Mouse (Mus musculus) CD8-positive naive resting alpha-beta T cell, adult 2 months (primary cell): ENCODE measurements around the gene Ppp2r1a.
A peak's percentile ranks its signal among the peaks of the same experiment; 100 is the strongest.

Experiments
- DNase-seq, 2 experiments: peaks; one replicate each; pipeline ENCODE4 v3.0.0; 2022; ENCODE audit warnings: low read depth in 2 of 2, low spot score in 2 of 2

Gene Ppp2r1a

GRCm38 (mm10) chr17:20944985-20945891, at the start of gene Ppp2r1a:
Ppp2r1a (plus strand) TSS chr17:20945311.
- DNase-seq: peak; percentile 99

GRCm38 (mm10) chr17:20904991-20905390, 40.1 kb upstream of the Ppp2r1a start, which contains the start of gene Vmn1r231:
Vmn1r231 (minus strand) TSS chr17:20905091.
- no peak for DNase-seq

GRCm38 (mm10) chr17:20919614-20920013, 25.5 kb upstream of the Ppp2r1a start, which contains the start of gene Vmn1r232:
Vmn1r232 (minus strand) TSS chr17:20919714.
- DNase-seq: no peak

GRCm38 (mm10) chr17:20944226-20944625, 885 bp upstream of the Ppp2r1a start:
- no peak for DNase-seq

DNA sequence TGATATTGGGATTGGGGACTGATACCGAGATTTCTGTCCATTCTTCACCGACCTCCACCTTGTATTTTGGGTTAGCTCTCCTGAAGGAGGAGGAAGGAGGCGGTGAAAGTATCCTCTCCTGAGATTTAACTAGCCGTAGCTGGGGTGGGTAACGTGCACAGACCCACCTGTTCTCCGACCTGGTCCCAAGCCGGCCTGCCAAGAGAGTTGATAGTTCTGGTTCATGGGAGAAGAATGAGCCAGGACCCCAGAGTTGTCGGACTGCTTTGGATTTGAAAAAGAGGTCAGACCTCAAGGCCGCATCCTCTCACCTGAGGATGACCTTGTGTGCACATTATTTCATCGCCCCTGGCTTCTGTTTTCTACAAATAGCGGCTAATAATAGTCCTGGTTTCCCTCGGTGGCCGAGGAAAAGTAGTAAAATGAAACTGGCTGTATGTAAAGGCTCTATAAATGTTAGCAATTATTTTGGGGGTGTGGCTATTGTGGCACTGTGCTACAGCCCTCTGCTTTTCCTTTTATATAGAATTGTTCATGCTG, 985 bp downstream of the Ppp2r1a start:
- DNase-seq: no peak

DNA sequence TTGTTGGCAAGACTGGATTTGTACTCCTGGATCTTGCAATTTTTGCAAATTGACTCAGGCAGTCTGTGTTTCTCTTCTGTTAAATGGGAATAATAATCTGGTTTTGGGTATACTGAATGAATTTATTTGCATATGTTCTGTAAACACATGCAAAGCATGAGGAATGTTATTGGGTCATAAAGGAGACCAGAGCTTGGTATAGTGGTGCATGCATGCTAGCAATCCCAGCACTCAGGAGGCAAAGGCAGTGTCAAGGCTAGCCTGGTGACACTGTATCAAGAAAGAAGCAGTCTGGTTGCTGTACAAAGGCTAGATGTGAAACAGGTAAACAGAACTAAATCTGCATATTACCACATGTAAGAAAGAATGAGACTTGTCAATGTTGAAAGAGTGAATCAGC, 1.5 kb downstream of the Ppp2r1a start:
- no peak for DNase-seq

DNA sequence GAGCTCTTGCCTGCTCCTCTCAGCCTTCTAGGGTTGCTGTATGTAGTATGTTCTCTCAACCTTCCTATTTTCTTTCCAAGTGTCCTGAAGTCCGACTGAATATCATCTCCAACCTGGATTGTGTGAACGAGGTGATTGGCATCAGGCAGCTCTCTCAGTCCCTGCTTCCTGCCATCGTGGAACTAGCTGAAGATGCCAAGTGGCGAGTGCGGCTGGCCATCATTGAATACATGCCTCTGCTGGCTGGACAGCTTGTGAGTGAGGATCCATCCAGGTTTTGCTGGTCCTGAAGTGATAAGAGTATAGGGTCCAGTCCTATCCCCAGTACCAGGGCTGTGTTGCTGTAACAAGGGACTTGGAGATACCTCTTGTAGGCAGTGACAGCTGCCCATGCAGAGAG, 15.3 kb downstream of the Ppp2r1a start:
- DNase-seq: no peak

- DNase-seq: no peak
These were observed 20.3 kb downstream of the Ppp2r1a start for GRCm38 (mm10) chr17:20965421-20965820.

GRCm38 (mm10) chr17:20966681-20967080, 21.6 kb downstream of the Ppp2r1a start:
- DNase-seq: no peak

DNA sequence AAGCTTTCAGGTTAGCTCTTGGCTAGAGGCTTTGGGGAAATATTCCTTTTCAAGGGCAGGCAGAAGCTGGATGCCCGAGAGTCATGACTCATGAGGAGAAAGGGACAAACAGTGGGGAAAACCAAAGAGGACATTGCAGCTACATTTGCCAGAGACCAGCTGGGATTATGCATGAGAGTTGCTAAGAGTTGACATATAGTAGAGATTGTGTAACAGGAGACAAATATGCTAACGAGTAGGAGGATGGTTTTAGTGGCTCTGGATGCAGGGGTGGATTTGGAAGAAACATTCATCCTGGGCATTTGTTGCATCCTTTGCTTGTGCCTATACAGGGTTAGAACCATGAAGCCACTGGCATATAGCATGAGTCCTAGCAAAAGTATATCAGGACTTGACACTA, 48.6 kb downstream of the Ppp2r1a start:
- DNase-seq: no peak

DNA sequence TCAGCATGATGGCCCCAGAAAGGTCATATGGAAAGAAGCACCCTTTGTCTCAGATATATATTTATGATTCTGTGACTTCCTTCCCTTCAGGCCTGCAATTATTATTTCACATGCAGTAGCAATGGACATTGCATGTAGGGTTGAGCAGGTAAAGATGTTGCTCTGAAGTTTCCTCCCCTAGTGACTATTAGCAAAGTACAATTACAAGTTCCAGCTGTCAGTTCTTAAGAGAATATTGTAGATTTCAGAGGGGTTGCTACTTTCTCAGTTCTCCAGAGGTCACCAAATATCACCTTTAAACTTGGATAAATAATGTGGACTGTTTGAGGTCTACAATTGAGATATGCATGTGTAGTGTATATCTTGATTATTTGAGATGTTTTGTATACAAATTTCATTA, 51.3 kb downstream of the Ppp2r1a start, which contains the start of gene Vmn1r233:
TSS of gene Vmn1r233 (minus strand) at position 101 of the 400 bp plus-strand sequence.
- DNase-seq: no peak

- DNase-seq: peak; percentile 70 to 77
These were observed 63.5 kb downstream of the Ppp2r1a start, which contains the start of gene Zfp160 for GRCm38 (mm10) chr17:21008382-21009331. Zfp160 (plus strand) TSS chr17:21008903.

DNA sequence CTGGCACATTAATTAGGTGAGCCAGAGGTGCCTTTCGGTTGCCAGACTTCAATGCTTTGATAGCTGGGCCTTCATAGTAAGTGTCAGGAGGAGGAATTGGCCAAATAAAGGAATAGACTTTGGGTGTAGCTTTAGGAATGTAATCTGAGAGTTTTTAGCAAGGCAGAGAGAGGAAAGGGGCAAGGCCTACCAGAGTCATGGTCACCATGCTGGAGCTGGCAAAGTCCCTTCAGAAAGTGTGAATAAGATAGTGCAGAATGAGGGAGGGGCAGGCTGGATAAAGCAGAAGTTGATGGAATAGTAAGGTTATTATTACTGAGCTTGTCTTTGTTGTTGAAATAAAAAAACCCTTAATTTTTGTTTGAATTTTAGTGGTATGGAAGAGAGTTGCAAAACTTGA, 64.6 kb downstream of the Ppp2r1a start:
- no peak for DNase-seq
